Mouse (Mus musculus) gastrocnemius, postnatal 25 days (tissue): ENCODE results near the gene Krtap29-1. TPM values are rescaled to one million over a fixed set of nuclear protein-coding genes. Genes with fewer than 3 reads are reported as not detected.

Source experiments
- DNase-seq: peaks from one replicate; pipeline ENCODE4 v3.0.0; 2022
- long read RNA-seq, 2 experiments: library from polyadenylated mRNA; stranded (forward); transcript quantifications; one replicate each; pipeline ENCODE4 v2.0.0; 2021
- total RNA-seq, 2 experiments: library from RNA; stranded (reverse); gene quantifications; 1 replicate in 1 of 2; 2 replicates in 1 of 2; pipeline ENCODE4 v1.2.3; 2021

The Krtap29-1 gene
- total RNA-seq = not detected
- long read RNA-seq, experiment 1 = 0 reads
- long read RNA-seq, experiment 2 = 0 reads

GRCm38 (mm10) chr11:99978953-99979352, at the start of gene Krtap29-1:
Krtap29-1 (minus strand) TSS chr11:99979053.
- no peak for DNase-seq

GRCm38 (mm10) chr11:100021438-100021837, 42.6 kb upstream of the Krtap29-1 start:
- DNase-seq = no peak

- DNase-seq = no peak
Measured at GRCm38 (mm10) chr11:100019466-100019865, 40.6 kb upstream of the Krtap29-1 start.

GRCm38 (mm10) chr11:100016112-100016511, 37.3 kb upstream of the Krtap29-1 start, which contains the start of gene Krt33a:
Krt33a (minus strand) TSS chr11:100016212.
- DNase-seq = no peak

- DNase-seq = no peak
Measured at GRCm38 (mm10) chr11:100013691-100014171, 34.9 kb upstream of the Krtap29-1 start.

GRCm38 (mm10) chr11:100010682-100011081, 31.8 kb upstream of the Krtap29-1 start:
- no peak for DNase-seq

GRCm38 (mm10) chr11:100008336-100008735, 29.5 kb upstream of the Krtap29-1 start:
- DNase-seq = no peak

- DNase-seq = no peak
Measured at GRCm38 (mm10) chr11:100006624-100007023, 27.8 kb upstream of the Krtap29-1 start.

- DNase-seq = no peak
Measured at GRCm38 (mm10) chr11:100005905-100006304, 27.1 kb upstream of the Krtap29-1 start.

- DNase-seq = no peak
Measured at GRCm38 (mm10) chr11:100004846-100005245, 26.0 kb upstream of the Krtap29-1 start.

GRCm38 (mm10) chr11:99999091-99999490, 20.2 kb upstream of the Krtap29-1 start:
- no peak for DNase-seq

- no peak for DNase-seq
Measured at GRCm38 (mm10) chr11:99994384-99994661, 15.5 kb upstream of the Krtap29-1 start.

- no peak for DNase-seq
Measured at GRCm38 (mm10) chr11:99993620-99994383, 14.9 kb upstream of the Krtap29-1 start, which contains the start of gene Krtap17-1. Krtap17-1 (minus strand) TSS chr11:99993994.

GRCm38 (mm10) chr11:99990571-99990970, 11.7 kb upstream of the Krtap29-1 start:
- no peak for DNase-seq

GRCm38 (mm10) chr11:99989881-99990405, 11.1 kb upstream of the Krtap29-1 start:
- DNase-seq = no peak

GRCm38 (mm10) chr11:99988530-99988929, 9.7 kb upstream of the Krtap29-1 start:
- no peak for DNase-seq

GRCm38 (mm10) chr11:99986180-99986647, 7.4 kb upstream of the Krtap29-1 start, which contains the start of gene Krtap16-1:
Krtap16-1 (minus strand) TSS chr11:99986597.
- no peak for DNase-seq

- DNase-seq = peak; percentile 79
Measured at GRCm38 (mm10) chr11:99985291-99986092, 6.6 kb upstream of the Krtap29-1 start.

- no peak for DNase-seq
Measured at GRCm38 (mm10) chr11:99983442-99983841, 4.6 kb upstream of the Krtap29-1 start.

GRCm38 (mm10) chr11:99982731-99983130, 3.9 kb upstream of the Krtap29-1 start:
- DNase-seq = no peak

- DNase-seq = no peak
Measured at GRCm38 (mm10) chr11:99965961-99966360, 12.9 kb downstream of the Krtap29-1 start.

- DNase-seq = no peak
Measured at GRCm38 (mm10) chr11:99964213-99964612, 14.6 kb downstream of the Krtap29-1 start.

GRCm38 (mm10) chr11:99948175-99948574, 30.7 kb downstream of the Krtap29-1 start, which contains the start of gene Krtap9-5:
Krtap9-5 (plus strand) TSS chr11:99948475.
- DNase-seq = no peak
